Mouse (Mus musculus) heart, postnatal 10 days (tissue): Measurements from ENCODE around the gene H2-M10.4. TPM values are rescaled to one million over a fixed set of nuclear protein-coding genes. Genes with fewer than 3 reads are reported as not detected.
"Not testable (repeated sequence)": the region's sequence is repeated elsewhere in the genome, so short reads cannot be mapped to it uniquely, and the experiment has no call there.

Source experiments
- DNase-seq, 2 experiments: peaks; one replicate each; pipeline ENCODE4 v3.0.0; 2021
- intact Hi-C: fragments of 180-260 bp; cut with DNase I; formaldehyde crosslinking; loops from one replicate; pipeline ENCODE4 v1.15.1; 2025
- total RNA-seq, 2 experiments: library from RNA; stranded (reverse); gene quantifications; 2 replicates each; pipeline ENCODE4 v1.2.3; 2021

Gene H2-M10.4
- not detected for total RNA-seq

GRCm38 (mm10) chr17:36462234-36462633 is at the start of gene H2-M10.4:
H2-M10.4 (minus strand) TSS chr17:36462334.
- intact Hi-C loops = no loop called here

GRCm38 (mm10) chr17:36503910-36504309 is 41.8 kb upstream of the H2-M10.4 start:
- intact Hi-C loops = no loop called here
- no peak for DNase-seq

More at GRCm38 (mm10) chr17:36462234-36462633, at the start of gene H2-M10.4:
- DNase-seq = no peak

- intact Hi-C loops = no loop called here
- no peak for DNase-seq
Observed at GRCm38 (mm10) chr17:36500435-36500834, 38.3 kb upstream of the H2-M10.4 start.

GRCm38 (mm10) chr17:36488181-36488580 is 26.0 kb upstream of the H2-M10.4 start:
- not testable (repeated sequence) for DNase-seq

GRCm38 (mm10) chr17:36486687-36487230 is 24.6 kb upstream of the H2-M10.4 start:
- intact Hi-C loops = no loop called here
- DNase-seq = no peak

More at GRCm38 (mm10) chr17:36488181-36488580, 26.0 kb upstream of the H2-M10.4 start:
- intact Hi-C loops = not testable (repeated sequence)

GRCm38 (mm10) chr17:36483865-36484264 is 21.7 kb upstream of the H2-M10.4 start:
- intact Hi-C loops = no loop called here

GRCm38 (mm10) chr17:36456260-36456659 is 5.9 kb downstream of the H2-M10.4 start:
- intact Hi-C loops = no loop called here
- no peak for DNase-seq

More at GRCm38 (mm10) chr17:36483865-36484264, 21.7 kb upstream of the H2-M10.4 start:
- no peak for DNase-seq

GRCm38 (mm10) chr17:36431411-36431810 is 30.7 kb downstream of the H2-M10.4 start:
- intact Hi-C loops = no loop called here
- DNase-seq = no peak

- intact Hi-C loops = loop anchor here (2.0 kb wide), 1 partner anchor 61 kb away; no protein-coding TSS in a partner anchor
- peak; percentile 33 to 40 for DNase-seq
Observed at GRCm38 (mm10) chr17:36418091-36418754, 43.9 kb downstream of the H2-M10.4 start.

GRCm38 (mm10) chr17:36417416-36417815 is 44.7 kb downstream of the H2-M10.4 start:
- intact Hi-C loops = loop anchor here (2.0 kb wide), 1 partner anchor 109 kb away; no protein-coding TSS in a partner anchor
- peak in 1 of 2 experiments; percentile 1 for DNase-seq

- intact Hi-C loops = no loop called here
- DNase-seq = no peak
Observed at GRCm38 (mm10) chr17:36415407-36415806, 46.7 kb downstream of the H2-M10.4 start.

GRCm38 (mm10) chr17:36414361-36414760 is 47.8 kb downstream of the H2-M10.4 start:
- intact Hi-C loops = no loop called here
- DNase-seq = no peak

Other genes with a start within 250 kb of the H2-M10.4 start
- gene Rpp21, start 204.3 kb downstream of the H2-M10.4 start, total RNA-seq = 10 to 100 TPM; 33.4 to 34.7 TPM
- gene Trim39, start 190.1 kb downstream of the H2-M10.4 start, total RNA-seq = 1 to 10 TPM; 7.8 to 8.0 TPM
- not detected for gene H2-M10.2, start 175.8 kb downstream of the H2-M10.4 start, total RNA-seq
- not detected for gene H2-M10.1, start 136.2 kb downstream of the H2-M10.4 start, total RNA-seq
- not detected for gene H2-M10.3, start 93.9 kb downstream of the H2-M10.4 start, total RNA-seq
- gene H2-M11, start 84.7 kb upstream of the H2-M10.4 start, total RNA-seq = not detected
- under 1 TPM in 1 of 2 experiments, not detected in 1; 0.38 TPM for gene H2-M9, start 180.3 kb upstream of the H2-M10.4 start, total RNA-seq
- not detected for gene H2-M1, start 209.9 kb upstream of the H2-M10.4 start, total RNA-seq